Mouse (Mus musculus): Measurements from ENCODE around the gene Tekt4.

- no peak for TF ChIP-seq POLR2A (IDR thresholded peaks at IDR 0.05; ENCODE audit: borderline replicate concordance, insufficient read depth, low read length)
- no peak for TF ChIP-seq CTCF (IDR thresholded peaks at IDR 0.05; ENCODE audit: borderline replicate concordance, insufficient read depth, low read depth, low read length)
Measured at GRCm38 (mm10) chr17:25471418-25471817, 17.0 kb downstream of the Tekt4 start.

Measured in cerebellum, adult 2 months (tissue).